Mouse (Mus musculus) erythroblast, embryonic 14.5 days (primary cell): Measurements from ENCODE around the gene Thbs3. TPM values are rescaled to one million over a fixed set of nuclear protein-coding genes. Genes with fewer than 3 reads are reported as not detected.
"Not testable (repeated sequence)": the region's sequence is repeated elsewhere in the genome, so short reads cannot be mapped to it uniquely, and the experiment has no call there.

Experiments used
- H3K27me3 ChIP-seq: 2 replicates; pipeline ENCODE4 v1.6.1; 2012; ENCODE audit warnings: inconsistent platforms; ENCODE audit not compliant: control insufficient read depth
- H3K36me3 ChIP-seq: 2 replicates; pipeline ENCODE4 v1.6.1; 2012; ENCODE audit warnings: mild to moderate bottlenecking, inconsistent platforms; ENCODE audit not compliant: control insufficient read depth
- H3K4me1 ChIP-seq: 2 replicates; pipeline ENCODE4 v1.6.1; 2012; ENCODE audit warnings: inconsistent platforms; ENCODE audit not compliant: control insufficient read depth
- H3K4me3 ChIP-seq: replicated peaks from 2 replicates; pipeline ENCODE3; 2012; ENCODE audit warnings: moderate library complexity, mild to moderate bottlenecking, inconsistent platforms
- H3K9me3 ChIP-seq: 2 replicates; pipeline ENCODE4 v1.6.1; 2012; ENCODE audit warnings: low read length, inconsistent platforms, mixed read lengths; ENCODE audit not compliant: control insufficient read depth
- GATA1 ChIP-seq: IDR thresholded peaks from 2 replicates; pipeline ENCODE4 v1.6.1; 2012; ENCODE audit warnings: low read length, inconsistent platforms, mixed read lengths
- TAL1 ChIP-seq: IDR thresholded peaks from 3 replicates; pipeline ENCODE4 v1.6.1; 2012; ENCODE audit warnings: low read length, inconsistent platforms, mixed read lengths
- polyA plus RNA-seq: library from polyadenylated mRNA; stranded (reverse); fragments of >175 nt; gene quantifications from 2 replicates; pipeline ENCODE4 v1.2.3, GENCODE M21; 2012

Thbs3 gene
- polyA plus RNA-seq, 1 experiment, result 0.04 TPM

GRCm38 (mm10) chr3:89208736-89209135 lies 6.2 kb upstream of the Thbs3 start:
- no peak for TF ChIP-seq TAL1
- no peak for TF ChIP-seq GATA1
- Histone ChIP-seq H3K4me3 (no peak overlapping the region), H3K9me3 (no peaks in the 10 kb centered on the region), H3K36me3 (peaks cover 74% of the 10 kb centered on the region), H3K4me1 (peaks cover 22% of the 10 kb centered on the region), H3K27me3 (no peaks in the 10 kb centered on the region)

- peaks cover 70% of the 10 kb centered on the region for H3K36me3 ChIP-seq
- peaks cover 29% of the 10 kb centered on the region for H3K4me1 ChIP-seq
- no peaks in the 10 kb centered on the region for H3K9me3 ChIP-seq
- H3K27me3 ChIP-seq, result peaks cover 6% of the 10 kb centered on the region
- TF ChIP-seq TAL1 (no peak), GATA1 (no peak)
- H3K4me3 ChIP-seq, result no peak overlapping the region
Observed at GRCm38 (mm10) chr3:89209731-89210130, 5.2 kb upstream of the Thbs3 start.

GRCm38 (mm10) chr3:89210162-89210561 lies 4.8 kb upstream of the Thbs3 start:
- TF ChIP-seq TAL1 (no peak), GATA1 (no peak)
- no peak overlapping the region for H3K4me3 ChIP-seq
- peaks cover 10% of the 10 kb centered on the region for H3K27me3 ChIP-seq
- H3K4me1 ChIP-seq, result peaks cover 33% of the 10 kb centered on the region
- peaks cover 66% of the 10 kb centered on the region for H3K36me3 ChIP-seq
- H3K9me3 ChIP-seq, result no peaks in the 10 kb centered on the region

- Histone ChIP-seq H3K4me1 (peaks cover 39% of the 10 kb centered on the region), H3K36me3 (peaks cover 60% of the 10 kb centered on the region), H3K9me3 (no peaks in the 10 kb centered on the region), H3K4me3 (no peak overlapping the region), H3K27me3 (peaks cover 16% of the 10 kb centered on the region)
- TF ChIP-seq GATA1 (no peak), TAL1 (no peak)
Observed at GRCm38 (mm10) chr3:89210731-89211130, 4.2 kb upstream of the Thbs3 start.

GRCm38 (mm10) chr3:89213803-89214530 lies 1.0 kb upstream of the Thbs3 start:
- no peak for TF ChIP-seq GATA1
- TF ChIP-seq TAL1, result no peak
- Histone ChIP-seq H3K9me3 (no peaks in the 10 kb centered on the region), H3K27me3 (peaks cover 26% of the 10 kb centered on the region), H3K36me3 (peaks cover 29% of the 10 kb centered on the region), H3K4me1 (peaks cover 43% of the 10 kb centered on the region), H3K4me3 (peak overlapping the region; percentile 70)

GRCm38 (mm10) chr3:89215853-89216252 lies 873 bp downstream of the Thbs3 start:
- Histone ChIP-seq H3K4me1 (peaks cover 43% of the 10 kb centered on the region), H3K27me3 (peaks cover 34% of the 10 kb centered on the region), H3K36me3 (peaks cover 10% of the 10 kb centered on the region), H3K4me3 (no peak overlapping the region), H3K9me3 (no peaks in the 10 kb centered on the region)
- no peak for TF ChIP-seq TAL1
- TF ChIP-seq GATA1, result no peak

- Histone ChIP-seq H3K4me1 (peaks cover 43% of the 10 kb centered on the region), H3K27me3 (peaks cover 34% of the 10 kb centered on the region)
- not testable (repeated sequence) for H3K9me3 ChIP-seq, H3K36me3 ChIP-seq, H3K4me3 ChIP-seq
Observed at GRCm38 (mm10) chr3:89216407-89216806, 1.4 kb downstream of the Thbs3 start.

- Histone ChIP-seq H3K4me3 (no peak overlapping the region), H3K27me3 (peaks cover 40% of the 10 kb centered on the region), H3K4me1 (peaks cover 26% of the 10 kb centered on the region), H3K36me3 (no peaks in the 10 kb centered on the region), H3K9me3 (no peaks in the 10 kb centered on the region)
- TF ChIP-seq GATA1 (no peak), TAL1 (no peak)
Observed at GRCm38 (mm10) chr3:89218271-89218670, 3.3 kb downstream of the Thbs3 start.

- TF ChIP-seq GATA1, result no peak
- TF ChIP-seq TAL1, result no peak
- Histone ChIP-seq H3K4me3 (no peak overlapping the region), H3K36me3 (no peaks in the 10 kb centered on the region), H3K9me3 (no peaks in the 10 kb centered on the region), H3K4me1 (peaks cover 16% of the 10 kb centered on the region), H3K27me3 (peaks cover 46% of the 10 kb centered on the region)
Observed at GRCm38 (mm10) chr3:89219546-89219945, 4.6 kb downstream of the Thbs3 start.

GRCm38 (mm10) chr3:89221167-89221566 lies 6.2 kb downstream of the Thbs3 start:
- no peaks in the 10 kb centered on the region for H3K36me3 ChIP-seq
- H3K27me3 ChIP-seq, result peaks cover 49% of the 10 kb centered on the region
- H3K4me3 ChIP-seq, result no peak overlapping the region
- TF ChIP-seq GATA1 (no peak), TAL1 (no peak)
- H3K4me1 ChIP-seq, result peaks cover under 1% of the 10 kb centered on the region; the same call in 1 of the 2 replicates
- no peaks in the 10 kb centered on the region; the same call in 1 of the 2 replicates for H3K9me3 ChIP-seq
